Mouse (Mus musculus) thymus, adult 2 months (tissue): ENCODE measurements around the gene Tent2.

Experiments
- CTCF ChIP-seq: fragments of 200-500 bp; IDR thresholded peaks from 2 replicates; pipeline ENCODE4 v1.5.1; 2012; ENCODE audit warnings: mild to moderate bottlenecking, control low read depth, low read length, moderate library complexity, borderline replicate concordance; ENCODE audit not compliant: control insufficient read depth, poor library complexity, insufficient read depth; ENCODE audit errors: extremely low read depth
- POLR2A ChIP-seq: fragments of 200-500 bp; IDR thresholded peaks from 2 replicates; pipeline ENCODE4 v1.6.1; 2012; ENCODE audit warnings: mild to moderate bottlenecking, low read length, control low read depth, moderate library complexity; ENCODE audit not compliant: control insufficient read depth, poor library complexity, insufficient read depth; ENCODE audit errors: extremely low read depth

- no peak for TF ChIP-seq CTCF
- no peak for TF ChIP-seq POLR2A
Measured at GRCm38 (mm10) chr13:93141184-93141583, 51.0 kb downstream of the Tent2 start.
